Mouse (Mus musculus) E14TG2a.4 (cell line): ENCODE measurements at regions not wholly inside any gene's neighbourhood (a gene's known extent, or its start where the extent isn't known, plus 50 kb on each side); places are given as distances from the start of the nearest gene placed in this dataset.

Experiments
- CTCF ChIP-seq: conservative IDR thresholded peaks from 2 replicates; pipeline ENCODE4 v1.5.1; 2014; ENCODE audit warnings: low read length
- NANOG ChIP-seq: IDR thresholded peaks from 2 replicates; pipeline ENCODE4 v1.6.1; 2014; ENCODE audit warnings: borderline replicate concordance, low read length, mixed read lengths

DNA sequence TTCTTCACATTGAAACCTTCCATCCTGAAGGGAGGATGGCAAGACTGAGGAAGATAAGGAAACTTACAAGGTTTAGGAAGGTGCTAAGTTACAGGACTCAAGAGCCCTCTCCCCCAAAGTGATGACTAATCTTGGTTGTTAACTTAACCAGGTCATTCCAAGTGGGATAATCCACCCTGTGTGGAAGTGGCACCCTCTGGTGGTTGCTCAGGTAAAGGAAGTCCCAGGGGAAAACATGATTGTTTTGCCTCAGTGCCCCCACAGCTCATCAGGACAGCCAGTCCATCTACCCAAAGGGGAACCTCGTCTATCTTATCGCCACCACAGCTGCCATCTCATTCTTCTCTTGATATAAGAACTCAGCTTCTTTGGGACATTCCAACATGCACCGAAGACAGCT lies 244.6 kb upstream of the Npvf start:
- no peak for TF ChIP-seq CTCF
- no peak for TF ChIP-seq NANOG
